Mouse (Mus musculus) v-Abl transformed pro-B cells (cell line): Measurements from ENCODE around the gene Trim2.

Source experiments
- in situ Hi-C, 2 experiments: fragments of 400-800 bp; cut with MboI; formaldehyde crosslinking; loops; one replicate each; pipeline ENCODE4 v1.15.1; 2025; ENCODE audit not compliant: unreplicated experiment in 2 of 2

Gene Trim2

GRCm38 (mm10) chr3:84206106-84206505 lies 100.6 kb downstream of the Trim2 start:
- in situ Hi-C loops: no loop called here

- in situ Hi-C loops: no loop called here
Observed at GRCm38 (mm10) chr3:84205650-84206049, 101.0 kb downstream of the Trim2 start.

- in situ Hi-C loops: no loop called here
Observed at GRCm38 (mm10) chr3:84204640-84205039, 102.0 kb downstream of the Trim2 start.

- in situ Hi-C loops: no loop called here
Observed at GRCm38 (mm10) chr3:84200559-84201420, 105.9 kb downstream of the Trim2 start.

GRCm38 (mm10) chr3:84199516-84199915 lies 107.2 kb downstream of the Trim2 start:
- in situ Hi-C loops: no loop called here

- in situ Hi-C loops: no loop called here
Observed at GRCm38 (mm10) chr3:84198229-84198628, 108.4 kb downstream of the Trim2 start.

GRCm38 (mm10) chr3:84193881-84194280 lies 112.8 kb downstream of the Trim2 start:
- in situ Hi-C loops: no loop called here

- in situ Hi-C loops: no loop called here
Observed at GRCm38 (mm10) chr3:84191141-84191881, 115.4 kb downstream of the Trim2 start.

GRCm38 (mm10) chr3:84190513-84191061 lies 116.1 kb downstream of the Trim2 start:
- in situ Hi-C loops: no loop called here

- in situ Hi-C loops: no loop called here
Observed at GRCm38 (mm10) chr3:84189629-84190173, 117.0 kb downstream of the Trim2 start.

- in situ Hi-C loops: no loop called here
Observed at GRCm38 (mm10) chr3:84181717-84182116, 125.0 kb downstream of the Trim2 start.

- in situ Hi-C loops: no loop called here
Observed at GRCm38 (mm10) chr3:84181102-84181501, 125.6 kb downstream of the Trim2 start.

- in situ Hi-C loops: no loop called here
Observed at GRCm38 (mm10) chr3:84180304-84180703, 126.4 kb downstream of the Trim2 start.

GRCm38 (mm10) chr3:84177834-84178233 lies 128.8 kb downstream of the Trim2 start:
- in situ Hi-C loops: loop anchor here (5.0 to 10.0 kb wide), 3 partner anchors 134 to 364 kb away; no protein-coding TSS in a partner anchor

- in situ Hi-C loops: loop anchor here (5.0 to 10.0 kb wide), 3 partner anchors 137 to 367 kb away; no protein-coding TSS in a partner anchor
Observed at GRCm38 (mm10) chr3:84175337-84176315, 131.1 kb downstream of the Trim2 start.

- in situ Hi-C loops: loop anchor here in 1 of 2 experiments (10.0 kb wide), 1 partner anchor 361 kb away; no protein-coding TSS in a partner anchor
Observed at GRCm38 (mm10) chr3:84173581-84174154, 133.0 kb downstream of the Trim2 start, which contains the start of gene Gm6525. Gene Gm6525, plus strand, starts transcription at chr3:84174104.

GRCm38 (mm10) chr3:84172406-84172805 lies 134.3 kb downstream of the Trim2 start:
- in situ Hi-C loops: loop anchor here in 1 of 2 experiments (10.0 kb wide), 1 partner anchor 362 kb away; no protein-coding TSS in a partner anchor

- in situ Hi-C loops: loop anchor here (10.0 kb wide), 2 partner anchors 365 to 375 kb away; no protein-coding TSS in a partner anchor
Observed at GRCm38 (mm10) chr3:84169393-84170005, 137.2 kb downstream of the Trim2 start.
